Mouse (Mus musculus) embryonic facial prominence, embryonic 14.5 days (tissue): Measurements from ENCODE around the gene Kif16b. TPM values are rescaled to one million over a fixed set of nuclear protein-coding genes. Genes with fewer than 3 reads are reported as not detected.
"Not testable (repeated sequence)": the region's sequence is repeated elsewhere in the genome, so short reads cannot be mapped to it uniquely, and the experiment has no call there.

Source experiments
- ATAC-seq: fragments of 200-750 bp; cut with Nextera tagmentation; 2 replicates; pipeline ENCODE4 v1.8.0; 2017; ENCODE audit warnings: low read depth, moderate number of reproducible peaks, moderate TSS enrichment
- DNase-seq: peaks from one replicate; pipeline ENCODE4 v3.0.0-alpha.2; 2015; ENCODE audit warnings: low spot score
- H3K27ac ChIP-seq: fragments of 300-500 bp; sonication (generic); replicated peaks from 2 replicates; pipeline ENCODE4 v1.5.1; 2014; ENCODE audit warnings: low read depth, mild to moderate bottlenecking, low read length, moderate library complexity
- H3K27me3 ChIP-seq: fragments of 300-500 bp; sonication (generic); replicated peaks from 2 replicates; pipeline ENCODE4 v1.6.1; 2014; ENCODE audit warnings: low read length; ENCODE audit not compliant: control insufficient read depth, insufficient read depth
- H3K36me3 ChIP-seq: fragments of 300-500 bp; sonication (generic); 2 replicates; pipeline ENCODE4 v1.6.1; 2014; ENCODE audit warnings: low read length, mixed read lengths; ENCODE audit not compliant: control insufficient read depth, insufficient read depth
- H3K4me1 ChIP-seq: fragments of 300-500 bp; sonication (generic); 2 replicates; pipeline ENCODE4 v1.6.1; 2014; ENCODE audit warnings: antibody characterized with exemption, low read length; ENCODE audit not compliant: control insufficient read depth, insufficient read depth
- H3K4me2 ChIP-seq: fragments of 300-500 bp; sonication (generic); 2 replicates; pipeline ENCODE4 v1.6.1; 2014; ENCODE audit warnings: low read depth, mild to moderate bottlenecking, low read length, moderate library complexity, mixed read lengths
- H3K4me3 ChIP-seq: fragments of 300-500 bp; sonication (generic); 2 replicates; pipeline ENCODE4 v1.5.1; 2014; ENCODE audit warnings: low read depth, mild to moderate bottlenecking, low read length
- H3K9ac ChIP-seq: fragments of 300-500 bp; sonication (generic); 2 replicates; pipeline ENCODE4 v1.6.1; 2014; ENCODE audit warnings: low read depth, mild to moderate bottlenecking, low read length, moderate library complexity, mixed read lengths
- H3K9me3 ChIP-seq: fragments of 300-500 bp; sonication (generic); 2 replicates; pipeline ENCODE4 v1.6.1; 2016; ENCODE audit warnings: low read length; ENCODE audit not compliant: control insufficient read depth
- WGBS: fragments of 180-500 bp; shearing (Covaris S2); extraction: QIAGEN DNeasy Blood & Tissue Kit; methylation state at CpG from one replicate; pipeline ENCODE4 v1.1.7; 2014; 5-methylcytosine and 5-hydroxymethylcytosine counted together
- polyA plus RNA-seq: library from polyadenylated mRNA; unstranded; fragments of >200 nt; fragmentation: Nextera tagmentation; extraction: Ambion mirVana; gene quantifications from 2 replicates; pipeline ENCODE4 v1.2.1, GENCODE M21; 2014

Kif16b gene
- polyA plus RNA-seq, 1 experiment from 2014 or later: 10.6 TPM

- no peak overlapping the region for H3K27ac ChIP-seq
- H3K4me3 ChIP-seq: no peak overlapping the region
- H3K9me3 ChIP-seq: no peaks in the 10 kb centered on the region
- 74% methylated on average over 17 of the region's 17 CpGs for WGBS
- H3K9ac ChIP-seq: no peak overlapping the region
- no peaks in the 10 kb centered on the region for H3K36me3 ChIP-seq
- ATAC-seq: no peak
- H3K4me1 ChIP-seq: no peaks in the 10 kb centered on the region
- H3K4me2 ChIP-seq: no peak overlapping the region
- no peak for DNase-seq
- H3K27me3 ChIP-seq: no peaks in the 10 kb centered on the region
Measured at GRCm38 (mm10) chr2:142596176-142597170, 304.9 kb downstream of the Kif16b start.

DNA sequence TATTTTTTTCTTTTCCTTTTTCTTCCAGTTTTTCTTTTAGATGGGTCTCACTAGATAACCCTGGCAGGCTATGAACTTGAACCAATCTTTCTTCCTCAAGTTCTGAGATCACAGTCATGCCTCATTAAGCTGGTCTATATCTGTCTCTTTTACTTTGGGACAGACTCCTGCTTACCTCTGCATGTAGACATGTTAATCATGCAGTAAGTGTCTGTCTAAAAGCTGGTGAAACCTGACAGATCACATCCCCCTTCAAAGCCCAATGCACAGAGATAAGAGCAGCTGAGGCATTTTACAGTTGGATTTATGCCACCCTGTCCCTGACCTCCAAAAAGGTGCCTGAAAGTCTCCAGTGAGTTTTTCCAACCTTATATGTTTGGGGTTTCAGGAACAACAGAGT, 310.4 kb downstream of the Kif16b start:
- no peaks in the 10 kb centered on the region for H3K9me3 ChIP-seq
- H3K27me3 ChIP-seq: no peaks in the 10 kb centered on the region
- peaks cover 4% of the 10 kb centered on the region; the same call in 1 of the 2 replicates for H3K4me1 ChIP-seq

DNA sequence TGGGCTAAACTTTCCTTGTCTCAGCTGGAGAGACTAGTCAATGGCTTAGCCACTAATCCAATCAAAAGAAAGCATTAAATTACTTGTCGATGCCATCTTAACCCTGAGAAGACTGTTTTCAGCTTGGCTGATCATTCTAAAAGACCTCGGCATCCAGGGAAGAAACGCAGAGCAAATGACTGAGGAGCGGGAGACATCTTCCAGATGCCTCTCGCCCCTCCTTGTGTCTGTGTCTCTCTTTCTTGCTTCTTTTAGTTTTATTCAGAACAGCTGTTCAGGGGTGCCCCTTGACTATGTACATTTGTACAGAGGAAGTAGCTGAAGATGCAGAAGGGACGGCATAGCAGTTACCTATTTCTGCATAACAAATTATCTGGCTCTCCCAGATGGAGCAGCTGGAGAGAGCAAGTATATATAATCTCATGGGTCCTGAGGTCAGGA, 311.0 kb downstream of the Kif16b start:
- Histone ChIP-seq H3K27me3 (no peaks in the 10 kb centered on the region), H3K36me3 (no peaks in the 10 kb centered on the region), H3K9me3 (no peaks in the 10 kb centered on the region), H3K9ac (no peak overlapping the region), H3K4me2 (peak overlapping the region; percentile 19), H3K4me1 (peaks cover 4% of the 10 kb centered on the region; the same call in 1 of the 2 replicates), H3K4me3 (no peak overlapping the region), H3K27ac (no peak overlapping the region)
- DNase-seq: no peak
- peak; percentile 58 for ATAC-seq
- 10% methylated on average over 6 of the region's 6 CpGs for WGBS

More for the DNA sequence above, 310.4 kb downstream of the Kif16b start:
- H3K9ac ChIP-seq: no peak overlapping the region
- H3K4me2 ChIP-seq: no peak overlapping the region
- ATAC-seq (no peak), DNase-seq (no peak)
- H3K27ac ChIP-seq: no peak overlapping the region
- H3K4me3 ChIP-seq: no peak overlapping the region
- H3K36me3 ChIP-seq: no peaks in the 10 kb centered on the region

DNA sequence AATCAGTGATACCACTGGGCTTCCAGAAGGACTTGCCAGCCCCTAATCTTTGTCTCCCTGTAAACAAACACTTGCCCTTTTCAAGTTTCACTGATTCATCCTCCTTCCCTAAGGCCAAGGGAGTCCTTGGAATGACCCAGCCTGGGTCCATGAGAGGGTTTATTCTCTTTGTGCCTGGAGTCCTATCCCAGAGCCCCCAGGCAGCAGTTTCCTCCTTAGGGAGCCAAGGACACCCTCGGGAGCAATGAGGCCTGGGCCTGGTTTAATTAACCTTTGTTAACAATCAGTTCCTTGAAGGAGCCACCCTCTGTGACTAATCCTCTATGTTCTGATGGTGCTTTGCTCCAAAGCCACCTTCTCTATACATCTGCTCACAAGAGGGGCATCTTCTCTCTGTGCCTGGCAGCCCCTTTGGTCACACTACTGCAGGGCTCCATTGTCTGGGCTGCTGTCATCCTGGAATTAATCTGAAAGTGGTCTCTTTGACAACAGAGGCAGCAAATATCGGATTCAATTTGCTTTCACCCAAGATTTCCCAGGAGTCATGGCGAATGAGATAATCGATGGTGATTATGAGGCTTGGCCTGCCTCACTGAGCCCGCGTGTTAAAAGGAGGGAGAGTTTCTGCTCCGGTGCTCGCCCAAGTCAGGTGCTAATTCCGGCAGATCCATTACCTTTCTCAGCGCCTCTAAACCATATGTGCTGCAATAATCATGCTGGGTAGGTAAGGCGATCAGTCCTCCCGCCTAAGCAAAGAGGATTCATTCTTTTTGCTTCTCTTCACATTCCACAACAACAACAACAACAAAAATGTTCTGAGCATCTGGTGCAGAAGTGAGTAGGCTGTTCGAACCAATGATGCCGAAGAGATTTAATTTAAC, 311.7 kb downstream of the Kif16b start:
- peak overlapping the region; percentile 19 for H3K4me2 ChIP-seq
- H3K27ac ChIP-seq: no peak overlapping the region; the same call in 1 of the 2 replicates
- no peak overlapping the region for H3K9ac ChIP-seq
- no peak overlapping the region for H3K4me3 ChIP-seq
- DNase-seq (peak; percentile 48), ATAC-seq (peak; percentile 84)
- peaks cover 4% of the 10 kb centered on the region; the same call in 1 of the 2 replicates for H3K4me1 ChIP-seq
- no peaks in the 10 kb centered on the region for H3K36me3 ChIP-seq
- H3K27me3 ChIP-seq: no peaks in the 10 kb centered on the region
- WGBS: 27% methylated on average over 14 of the region's 14 CpGs
- no peaks in the 10 kb centered on the region for H3K9me3 ChIP-seq

GRCm38 (mm10) chr2:142585845-142586244, 315.5 kb downstream of the Kif16b start:
- Histone ChIP-seq H3K4me2 (no peak overlapping the region), H3K4me3 (no peak overlapping the region), H3K4me1 (peaks cover 4% of the 10 kb centered on the region; the same call in 1 of the 2 replicates), H3K27me3 (no peaks in the 10 kb centered on the region), H3K36me3 (no peaks in the 10 kb centered on the region), H3K27ac (no peak overlapping the region), H3K9ac (no peak overlapping the region), H3K9me3 (no peaks in the 10 kb centered on the region)
- ATAC-seq: no peak
- DNase-seq: no peak
- 87% methylated on average over 5 of the region's 5 CpGs for WGBS

- no peak overlapping the region for H3K27ac ChIP-seq
- ATAC-seq (no peak), DNase-seq (no peak)
- no peaks in the 10 kb centered on the region for H3K36me3 ChIP-seq
- H3K9me3 ChIP-seq: no peaks in the 10 kb centered on the region
- no peak overlapping the region for H3K9ac ChIP-seq
- peaks cover 4% of the 10 kb centered on the region; the same call in 1 of the 2 replicates for H3K4me1 ChIP-seq
- H3K4me2 ChIP-seq: no peak overlapping the region
- H3K27me3 ChIP-seq: no peaks in the 10 kb centered on the region
- 80% methylated on average over 11 of the region's 11 CpGs for WGBS
- no peak overlapping the region for H3K4me3 ChIP-seq
Measured at GRCm38 (mm10) chr2:142584851-142585737, 316.2 kb downstream of the Kif16b start.

DNA sequence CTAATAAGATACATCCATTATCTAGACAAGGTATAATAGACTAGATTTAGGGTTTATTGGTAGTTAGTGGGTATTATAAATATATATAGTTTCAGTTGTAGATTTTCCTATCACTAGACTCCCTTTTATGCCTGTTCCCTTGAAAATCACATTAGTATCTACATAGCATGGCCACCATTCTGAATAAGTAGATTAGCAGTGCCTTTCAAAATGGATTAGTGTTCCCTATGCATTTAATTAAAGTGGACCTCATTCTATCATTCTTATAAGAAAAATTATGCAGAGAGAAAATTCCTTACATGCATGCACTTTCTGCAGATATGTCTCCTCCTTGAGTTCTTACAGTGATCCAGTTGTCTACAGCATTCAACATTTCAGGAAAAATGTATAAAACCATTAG, 320.9 kb downstream of the Kif16b start:
- Histone ChIP-seq H3K9me3 (no peaks in the 10 kb centered on the region), H3K36me3 (no peaks in the 10 kb centered on the region), H3K4me3 (no peak overlapping the region), H3K27ac (no peak overlapping the region), H3K9ac (no peak overlapping the region), H3K4me1 (no peaks in the 10 kb centered on the region), H3K27me3 (no peaks in the 10 kb centered on the region), H3K4me2 (no peak overlapping the region)
- ATAC-seq: no peak
- no peak for DNase-seq

DNA sequence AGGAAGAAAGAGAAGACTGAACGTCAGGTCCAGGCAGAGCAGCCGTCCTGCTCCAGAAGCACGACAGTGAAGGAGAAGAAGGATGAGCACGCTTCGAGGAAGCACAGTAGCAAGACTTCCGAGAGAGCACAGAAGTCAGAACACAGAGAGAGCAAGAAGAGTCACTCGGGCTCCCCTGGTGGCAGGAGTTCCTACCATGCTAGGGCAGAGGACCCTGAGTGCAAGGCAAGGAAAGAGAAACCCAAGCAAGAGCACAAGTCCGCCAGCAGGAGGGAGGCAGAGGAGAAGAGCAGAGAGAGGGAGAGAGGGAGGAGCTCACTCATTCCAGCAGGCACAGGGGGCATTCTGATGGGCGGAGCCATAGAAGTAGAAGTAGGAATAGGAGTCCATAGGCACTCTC, 323.9 kb downstream of the Kif16b start:
- H3K9ac ChIP-seq, H3K27ac ChIP-seq, H3K9me3 ChIP-seq, H3K4me1 ChIP-seq, DNase-seq, H3K27me3 ChIP-seq, H3K4me2 ChIP-seq, H3K36me3 ChIP-seq, H3K4me3 ChIP-seq, ATAC-seq: not testable (repeated sequence)
- 69% methylated on average over 9 of the region's 9 CpGs for WGBS
